Mouse (Mus musculus) brain, adult 2 months (tissue): ENCODE measurements around the gene Ppfibp1.
A peak's percentile ranks its signal among the peaks of the same experiment; 100 is the strongest.

ENCODE experiments used
- DNase-seq: peaks from one replicate; pipeline ENCODE4 v3.0.0; 2011; ENCODE audit warnings: low read depth, low spot score

Gene Ppfibp1

GRCm38 (mm10) chr6:147032303-147032925, 144.1 kb downstream of the Ppfibp1 start, which contains the start of gene Rep15:
Gene Rep15 (plus strand): TSS chr6:147032584.
- peak; percentile 67 for DNase-seq

GRCm38 (mm10) chr6:147042291-147043290, 154.3 kb downstream of the Ppfibp1 start, which contains the start of gene Mrps35:
Gene Mrps35 (plus strand): TSS chr6:147042764.
- DNase-seq: peak; percentile 96

GRCm38 (mm10) chr6:147043633-147044032, 155.3 kb downstream of the Ppfibp1 start:
- peak; percentile 38 for DNase-seq

- DNase-seq: peak; percentile 70
Measured at GRCm38 (mm10) chr6:147049239-147049805, 161.0 kb downstream of the Ppfibp1 start.

- no peak for DNase-seq
Measured at GRCm38 (mm10) chr6:147051666-147052065, 163.4 kb downstream of the Ppfibp1 start.

- no peak for DNase-seq
Measured at GRCm38 (mm10) chr6:147052440-147052839, 164.2 kb downstream of the Ppfibp1 start.

GRCm38 (mm10) chr6:147053785-147054646, 165.7 kb downstream of the Ppfibp1 start:
- peak; percentile 67 for DNase-seq

- DNase-seq: peak; percentile 27
Measured at GRCm38 (mm10) chr6:147055374-147055977, 167.2 kb downstream of the Ppfibp1 start.

- no peak for DNase-seq
Measured at GRCm38 (mm10) chr6:147059326-147059725, 171.0 kb downstream of the Ppfibp1 start.

GRCm38 (mm10) chr6:147061630-147062029, 173.3 kb downstream of the Ppfibp1 start:
- no peak for DNase-seq

GRCm38 (mm10) chr6:147062034-147062433, 173.7 kb downstream of the Ppfibp1 start:
- DNase-seq: no peak

- no peak for DNase-seq
Measured at GRCm38 (mm10) chr6:147062694-147063093, 174.4 kb downstream of the Ppfibp1 start.

GRCm38 (mm10) chr6:147064226-147064943, 176.1 kb downstream of the Ppfibp1 start:
- no peak for DNase-seq

- DNase-seq: no peak
Measured at GRCm38 (mm10) chr6:147064944-147065261, 176.6 kb downstream of the Ppfibp1 start.

GRCm38 (mm10) chr6:147075808-147076387, 187.6 kb downstream of the Ppfibp1 start:
- peak; percentile 38 for DNase-seq

- DNase-seq: no peak
Measured at GRCm38 (mm10) chr6:147076878-147077277, 188.6 kb downstream of the Ppfibp1 start.

GRCm38 (mm10) chr6:147079919-147080318, 191.6 kb downstream of the Ppfibp1 start:
- no peak for DNase-seq
